Mouse (Mus musculus): ENCODE results near the gene Eps8.

The Eps8 gene

GRCm38 (mm10) chr6:137612071-137612547, 42.6 kb downstream of the Eps8 start:
- no peak for DNase-seq (ENCODE audit: low spot score in 2 of 2)

GRCm38 (mm10) chr6:137608160-137608930, 46.3 kb downstream of the Eps8 start:
- no peak for DNase-seq (ENCODE audit: low spot score in 2 of 2)

- no peak for DNase-seq (ENCODE audit: low spot score in 2 of 2)
Observed at GRCm38 (mm10) chr6:137606541-137606940, 48.1 kb downstream of the Eps8 start.

- no peak for DNase-seq (ENCODE audit: low spot score in 2 of 2)
Observed at GRCm38 (mm10) chr6:137604417-137605248, 50.0 kb downstream of the Eps8 start.

GRCm38 (mm10) chr6:137598306-137598705, 56.4 kb downstream of the Eps8 start:
- DNase-seq (ENCODE audit: low spot score in 2 of 2): no peak

- no peak for DNase-seq (ENCODE audit: low spot score in 2 of 2)
Observed at GRCm38 (mm10) chr6:137597442-137598058, 57.1 kb downstream of the Eps8 start.

- no peak for DNase-seq (ENCODE audit: low spot score in 2 of 2)
Observed at GRCm38 (mm10) chr6:137592582-137592981, 62.1 kb downstream of the Eps8 start.

GRCm38 (mm10) chr6:137589245-137589618, 65.4 kb downstream of the Eps8 start:
- no peak for DNase-seq (ENCODE audit: low spot score in 2 of 2)

- DNase-seq (ENCODE audit: low spot score in 2 of 2): peak in 1 of 2 experiments; percentile 26
Observed at GRCm38 (mm10) chr6:137588481-137589244, 66.0 kb downstream of the Eps8 start.

- no peak for DNase-seq (ENCODE audit: low spot score in 2 of 2)
Observed at GRCm38 (mm10) chr6:137587866-137588265, 66.8 kb downstream of the Eps8 start.

- DNase-seq (ENCODE audit: low spot score in 2 of 2): no peak
Observed at GRCm38 (mm10) chr6:137585229-137585628, 69.4 kb downstream of the Eps8 start.

GRCm38 (mm10) chr6:137583056-137583455, 71.6 kb downstream of the Eps8 start:
- no peak for DNase-seq (ENCODE audit: low spot score in 2 of 2)

- DNase-seq (ENCODE audit: low spot score in 2 of 2): no peak
Observed at GRCm38 (mm10) chr6:137582207-137582889, 72.3 kb downstream of the Eps8 start.

GRCm38 (mm10) chr6:137581331-137582010, 73.2 kb downstream of the Eps8 start:
- no peak for DNase-seq (ENCODE audit: low spot score in 2 of 2)

- no peak for DNase-seq (ENCODE audit: low spot score in 2 of 2)
Observed at GRCm38 (mm10) chr6:137580503-137580902, 74.2 kb downstream of the Eps8 start.

- DNase-seq (ENCODE audit: low spot score in 2 of 2): no peak
Observed at GRCm38 (mm10) chr6:137576670-137577371, 77.9 kb downstream of the Eps8 start.

- DNase-seq (ENCODE audit: low spot score in 2 of 2): no peak
Observed at GRCm38 (mm10) chr6:137576091-137576490, 78.6 kb downstream of the Eps8 start.

GRCm38 (mm10) chr6:137573897-137574296, 80.8 kb downstream of the Eps8 start:
- DNase-seq (ENCODE audit: low spot score in 2 of 2): no peak

- no peak for DNase-seq (ENCODE audit: low spot score in 2 of 2)
Observed at GRCm38 (mm10) chr6:137570718-137571131, 84.0 kb downstream of the Eps8 start.

- DNase-seq (ENCODE audit: low spot score in 2 of 2): no peak
Observed at GRCm38 (mm10) chr6:137570019-137570418, 84.7 kb downstream of the Eps8 start.
